In genomic region chr5:92148248-92148647, GRCm38 (mm10) we compare ENCODE assay signal across 35 mouse cellular contexts.
"Had no signal": no experiment of that assay in that cellular context is flagged by ENCODE, and none has a peak within 500 bp of the region (broad histone marks: within the 10 kb centered on the region; RNA-seq: fewer than 3 reads in every experiment).

No protein-coding gene starts in this region.

- H3K4me1 ChIP-seq: hindbrain, embryonic 10.5 days; hindbrain, embryonic 12.5 days; hindbrain, embryonic 13.5 days; hindbrain, embryonic 15.5 days; kidney, embryonic 15.5 days had no signal

- H3K27ac ChIP-seq: heart, embryonic 10.5 days; heart, embryonic 13.5 days; heart, embryonic 15.5 days; hindbrain, embryonic 10.5 days; hindbrain, embryonic 12.5 days; hindbrain, embryonic 13.5 days; hindbrain, embryonic 14.5 days; hindbrain, embryonic 15.5 days; hindbrain, postnatal 0 days; intestine, embryonic 15.5 days; kidney, embryonic 15.5 days; kidney, postnatal 0 days; layer of hippocampus, adult 2 months had no signal

- H3K4me2 ChIP-seq: heart, embryonic 11.5 days; heart, embryonic 12.5 days; heart, embryonic 13.5 days; heart, embryonic 15.5 days; hindbrain, embryonic 12.5 days; hindbrain, embryonic 13.5 days; hindbrain, embryonic 14.5 days; hindbrain, embryonic 15.5 days; intestine, embryonic 15.5 days; kidney, embryonic 15.5 days had no signal

- DNase-seq: heart, postnatal 10 days; heart, postnatal 14 days; heart, postnatal 36 days; heart, postnatal 4 days; kidney, adult 11 months; kidney, adult 18-20 months; kidney, adult 2 months; kidney, adult 8-10 months; kidney, adult 9 months; kidney, postnatal 10 days; kidney, postnatal 14 days; kidney, postnatal 25 days; kidney, postnatal 36 days; kidney, postnatal 4 days; layer of hippocampus, adult 9-11 months; layer of hippocampus, postnatal 36 days had no signal

- H3K9me3 ChIP-seq: heart, embryonic 10.5 days; heart, embryonic 12.5 days; heart, embryonic 13.5 days; heart, embryonic 15.5 days; hindbrain, embryonic 10.5 days; hindbrain, embryonic 12.5 days; hindbrain, embryonic 13.5 days; hindbrain, embryonic 15.5 days; intestine, embryonic 15.5 days; kidney, embryonic 15.5 days had no signal

- H3K4me3 ChIP-seq: heart, embryonic 10.5 days; heart, embryonic 12.5 days; heart, embryonic 13.5 days; heart, embryonic 15.5 days; hindbrain, embryonic 10.5 days; hindbrain, embryonic 12.5 days; hindbrain, embryonic 13.5 days; hindbrain, embryonic 15.5 days; intestine, embryonic 15.5 days; kidney, embryonic 15.5 days; layer of hippocampus, adult 2 months had no signal

- H3K27me3 ChIP-seq: heart, embryonic 12.5 days; heart, embryonic 13.5 days; heart, embryonic 15.5 days; hindbrain, embryonic 12.5 days; hindbrain, embryonic 13.5 days; hindbrain, embryonic 15.5 days; intestine, embryonic 15.5 days; kidney, embryonic 15.5 days had no signal

- H3K9ac ChIP-seq: heart, embryonic 12.5 days; heart, embryonic 13.5 days; heart, embryonic 15.5 days; hindbrain, embryonic 12.5 days; hindbrain, embryonic 13.5 days; hindbrain, embryonic 14.5 days; hindbrain, embryonic 15.5 days; intestine, embryonic 15.5 days; kidney, embryonic 15.5 days had no signal

- ATAC-seq: hindbrain, embryonic 16.5 days; hindbrain, postnatal 0 days; inflammation-experienced regulatory T-cells, adult 6 months; intestine, embryonic 15.5 days; intestine, embryonic 16.5 days; intestine, postnatal 0 days had no signal
